Mouse (Mus musculus) gastrocnemius, postnatal 25 days (tissue): ENCODE results near the gene Slc16a7. TPM values are rescaled to one million over a fixed set of nuclear protein-coding genes. Genes with fewer than 3 reads are reported as not detected.

ENCODE experiments used
- DNase-seq: peaks from one replicate; pipeline ENCODE4 v3.0.0; 2022
- total RNA-seq, 2 experiments: library from RNA; stranded (reverse); gene quantifications; 1 replicate in 1 of 2; 2 replicates in 1 of 2; pipeline ENCODE4 v1.2.3; 2021

Slc16a7 gene
- total RNA-seq, 2 experiments from 2014 or later, result 2.5 TPM

DNA sequence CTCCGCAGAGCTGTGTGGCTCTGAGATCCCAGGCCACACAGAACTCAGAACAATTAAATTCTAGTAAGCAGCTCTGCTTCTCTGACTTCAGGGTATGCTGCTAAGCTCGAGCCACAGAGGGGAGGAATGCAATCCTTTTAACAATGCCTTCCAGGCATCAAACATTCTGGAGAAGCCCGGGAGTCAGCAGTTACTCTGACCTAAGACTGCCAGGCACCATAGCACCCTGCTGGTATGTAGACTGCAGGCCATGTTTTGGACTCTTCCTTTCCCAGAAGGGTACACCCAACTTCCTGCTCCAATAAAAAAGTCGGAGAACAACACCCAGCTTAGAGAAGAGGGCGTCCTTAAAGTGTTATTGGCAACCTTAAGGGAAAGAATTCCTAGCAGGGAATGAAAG, 205.1 kb downstream of the Slc16a7 start:
- no peak for DNase-seq

DNA sequence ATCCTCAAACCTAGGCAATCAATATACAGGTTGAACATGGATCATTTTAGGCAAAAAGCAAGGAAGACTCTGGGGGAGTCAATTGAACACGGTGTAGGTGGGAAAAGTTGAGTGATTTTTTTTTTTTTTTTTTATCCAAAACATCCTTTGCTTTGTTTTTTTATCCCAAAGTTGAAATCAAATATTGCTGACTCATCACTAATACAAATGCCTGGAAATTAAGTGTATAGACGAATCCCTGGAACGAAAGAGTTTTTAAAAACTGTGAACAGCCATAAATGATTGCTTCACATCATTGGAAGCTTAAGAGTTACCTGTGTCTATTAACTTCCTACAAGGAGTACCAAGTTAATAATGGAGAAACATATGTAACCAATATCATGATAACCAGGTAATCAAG, 206.7 kb downstream of the Slc16a7 start:
- DNase-seq, result no peak

- no peak for DNase-seq
Observed at GRCm38 (mm10) chr10:125177782-125178181, 211.5 kb downstream of the Slc16a7 start.

DNA sequence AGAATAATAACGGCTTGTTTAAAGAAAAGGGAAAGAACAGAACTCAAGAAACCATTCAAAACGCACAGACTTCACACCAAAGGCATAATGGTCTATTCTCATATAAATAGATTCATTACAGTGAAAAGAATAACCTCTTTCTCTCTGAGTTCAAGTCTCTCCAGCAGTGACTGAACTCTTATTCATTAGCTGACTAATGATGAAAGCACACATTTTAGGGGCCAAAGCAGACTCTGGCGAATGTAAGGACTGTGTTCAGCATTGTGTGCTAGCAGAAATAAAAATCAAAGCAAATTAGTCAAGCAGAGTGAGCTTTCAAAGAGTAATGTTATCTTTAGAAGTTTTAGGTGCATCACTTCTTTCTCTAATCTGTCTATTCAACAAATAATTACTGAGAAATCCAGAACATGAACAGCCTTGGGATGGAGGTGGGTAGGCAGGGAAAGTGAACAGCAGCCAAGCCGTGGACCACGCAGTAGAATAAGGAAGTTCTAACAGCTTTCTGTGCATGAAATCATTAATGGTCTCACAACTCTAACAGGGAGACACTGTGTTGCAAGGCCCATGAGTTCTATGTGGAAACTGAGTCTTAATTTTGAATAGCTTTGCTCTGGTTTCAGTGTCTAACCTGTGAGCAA, 214.1 kb downstream of the Slc16a7 start:
- no peak for DNase-seq

DNA sequence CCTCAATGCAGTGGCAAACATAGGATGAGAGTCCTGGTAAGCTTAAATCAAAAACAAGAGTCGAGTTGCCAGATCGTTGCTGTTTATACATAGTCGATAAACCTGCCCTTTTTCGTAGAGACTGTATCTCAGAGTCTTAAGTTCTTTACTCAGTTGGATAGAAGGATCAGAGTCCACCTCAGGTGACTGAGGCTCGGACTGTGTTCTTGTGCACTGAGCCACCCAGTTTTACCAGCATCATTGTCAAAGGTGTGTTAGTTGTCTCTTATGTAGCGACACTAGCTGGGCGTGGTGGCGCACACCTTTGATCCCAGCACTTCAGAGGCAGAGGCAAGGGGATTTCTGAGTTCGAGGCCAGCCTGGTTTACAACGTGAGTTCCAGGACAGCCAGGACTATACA, 217.6 kb downstream of the Slc16a7 start:
- no peak for DNase-seq

- no peak for DNase-seq
Observed at GRCm38 (mm10) chr10:125171154-125171553, 218.1 kb downstream of the Slc16a7 start.
